Mouse (Mus musculus) limb, embryonic 11.5 days (tissue): ENCODE data around the gene Isoc2b. TPM values are rescaled to one million over a fixed set of nuclear protein-coding genes. Genes with fewer than 3 reads are reported as not detected.
"Not testable (repeated sequence)": the region's sequence is repeated elsewhere in the genome, so short reads cannot be mapped to it uniquely, and the experiment has no call there.

Source experiments
- ATAC-seq: fragments of 200-750 bp; cut with Nextera tagmentation; 2 replicates; pipeline ENCODE4 v1.8.0; 2017; ENCODE audit warnings: low read depth; ENCODE audit not compliant: insufficient number of reproducible peaks, low FRiP score, low TSS enrichment
- DNase-seq: peaks from one replicate; pipeline ENCODE4 v3.0.0-alpha.2; 2015; ENCODE audit warnings: low spot score
- H3K27ac ChIP-seq: fragments of 300-500 bp; sonication (generic); replicated peaks from 2 replicates; pipeline ENCODE4 v1.5.1; 2014; ENCODE audit warnings: low read depth, mild to moderate bottlenecking, low read length
- H3K27me3 ChIP-seq: fragments of 300-500 bp; sonication (generic); 2 replicates; pipeline ENCODE4 v1.6.1; 2014; ENCODE audit warnings: mild to moderate bottlenecking, low read length, mixed read lengths; ENCODE audit not compliant: control insufficient read depth, insufficient read depth
- H3K36me3 ChIP-seq: fragments of 300-500 bp; sonication (generic); 2 replicates; pipeline ENCODE4 v1.6.1; 2014; ENCODE audit warnings: mild to moderate bottlenecking, low read length, moderate library complexity, mixed read lengths; ENCODE audit not compliant: control insufficient read depth, insufficient read depth
- H3K4me1 ChIP-seq: fragments of 300-500 bp; sonication (generic); 2 replicates; pipeline ENCODE4 v1.6.1; 2014; ENCODE audit warnings: low read length, mixed read lengths; ENCODE audit not compliant: control insufficient read depth, insufficient read depth
- H3K4me2 ChIP-seq: fragments of 300-500 bp; sonication (generic); 2 replicates; pipeline ENCODE4 v1.6.1; 2014; ENCODE audit warnings: low read depth, mild to moderate bottlenecking, moderate library complexity; ENCODE audit not compliant: severe bottlenecking
- H3K4me3 ChIP-seq: fragments of 300-500 bp; sonication (generic); 2 replicates; pipeline ENCODE4 v1.5.1; 2014; ENCODE audit warnings: low read depth, low read length
- H3K9ac ChIP-seq: fragments of 300-500 bp; sonication (generic); 2 replicates; pipeline ENCODE4 v1.6.1; 2014; ENCODE audit warnings: mild to moderate bottlenecking, low read length
- H3K9me3 ChIP-seq: fragments of 300-500 bp; sonication (generic); 2 replicates; pipeline ENCODE4 v1.6.1; 2016; ENCODE audit warnings: low read length; ENCODE audit not compliant: control insufficient read depth
- WGBS: fragments of 180-500 bp; shearing (Covaris S2); extraction: QIAGEN DNeasy Blood & Tissue Kit; methylation state at CpG from one replicate; pipeline ENCODE4 v1.1.7; 2014; 5-methylcytosine and 5-hydroxymethylcytosine counted together
- polyA plus RNA-seq: library from polyadenylated mRNA; unstranded; fragments of >200 nt; fragmentation: Nextera tagmentation; extraction: Ambion mirVana; gene quantifications from 2 replicates; pipeline ENCODE4 v1.2.1, GENCODE M21; 2014

Gene Isoc2b
- polyA plus RNA-seq, 1 experiment from 2014 or later = 3.5 TPM

- Histone ChIP-seq H3K4me1 (peaks cover 4% of the 10 kb centered on the region; the same call in 1 of the 2 replicates), H3K27me3 (no peaks in the 10 kb centered on the region), H3K4me2 (no peak overlapping the region), H3K9ac (no peak overlapping the region), H3K36me3 (no peaks in the 10 kb centered on the region), H3K27ac (no peak overlapping the region), H3K4me3 (no peak overlapping the region), H3K9me3 (no peaks in the 10 kb centered on the region)
- 73% methylated on average over 7 of the region's 7 CpGs for WGBS
- no peak for DNase-seq
- no peak for ATAC-seq
Measured at GRCm38 (mm10) chr7:4863541-4864080, 6.4 kb downstream of the Isoc2b start.

- 69% methylated on average over 1 of the region's 1 CpGs for WGBS
Measured at GRCm38 (mm10) chr7:4863041-4863440, 7.0 kb downstream of the Isoc2b start.

GRCm38 (mm10) chr7:4860926-4861325 is 9.1 kb downstream of the Isoc2b start:
- not testable (repeated sequence) for H3K27ac ChIP-seq, DNase-seq

More at GRCm38 (mm10) chr7:4863041-4863440, 7.0 kb downstream of the Isoc2b start:
- ATAC-seq (no peak), DNase-seq (no peak)
- H3K9me3 ChIP-seq = no peaks in the 10 kb centered on the region
- no peak overlapping the region for H3K4me3 ChIP-seq
- H3K4me2 ChIP-seq = no peak overlapping the region
- H3K36me3 ChIP-seq = no peaks in the 10 kb centered on the region
- no peak overlapping the region for H3K27ac ChIP-seq
- H3K4me1 ChIP-seq = peaks cover 4% of the 10 kb centered on the region; the same call in 1 of the 2 replicates
- no peaks in the 10 kb centered on the region for H3K27me3 ChIP-seq
- H3K9ac ChIP-seq = no peak overlapping the region

GRCm38 (mm10) chr7:4859418-4859978 is 10.6 kb downstream of the Isoc2b start:
- no peaks in the 10 kb centered on the region for H3K9me3 ChIP-seq
- no peaks in the 10 kb centered on the region for H3K4me1 ChIP-seq
- ATAC-seq = no peak
- H3K9ac ChIP-seq = no peak overlapping the region
- DNase-seq = no peak
- H3K4me3 ChIP-seq = no peak overlapping the region
- no peaks in the 10 kb centered on the region for H3K36me3 ChIP-seq
- H3K27me3 ChIP-seq = no peaks in the 10 kb centered on the region
- no peak overlapping the region for H3K27ac ChIP-seq
- WGBS = 63% methylated on average over 12 of the region's 12 CpGs
- no peak overlapping the region for H3K4me2 ChIP-seq

More at GRCm38 (mm10) chr7:4860926-4861325, 9.1 kb downstream of the Isoc2b start:
- not testable (repeated sequence) for H3K9me3 ChIP-seq, ATAC-seq, H3K27me3 ChIP-seq, H3K4me1 ChIP-seq, H3K4me3 ChIP-seq, H3K9ac ChIP-seq, H3K36me3 ChIP-seq, H3K4me2 ChIP-seq
- 68% methylated on average over 3 of the region's 3 CpGs for WGBS

- Histone ChIP-seq H3K9ac (no peak overlapping the region), H3K36me3 (no peaks in the 10 kb centered on the region), H3K27me3 (no peaks in the 10 kb centered on the region), H3K9me3 (no peaks in the 10 kb centered on the region), H3K27ac (no peak overlapping the region), H3K4me3 (no peak overlapping the region), H3K4me2 (no peak overlapping the region), H3K4me1 (no peaks in the 10 kb centered on the region)
- ATAC-seq (no peak), DNase-seq (no peak)
- 60% methylated on average over 7 of the region's 7 CpGs for WGBS
Measured at GRCm38 (mm10) chr7:4857321-4857720, 12.7 kb downstream of the Isoc2b start.

GRCm38 (mm10) chr7:4856508-4856907 is 13.6 kb downstream of the Isoc2b start:
- Histone ChIP-seq H3K9ac (no peak overlapping the region), H3K27me3 (no peaks in the 10 kb centered on the region), H3K4me3 (no peak overlapping the region), H3K36me3 (no peaks in the 10 kb centered on the region), H3K27ac (no peak overlapping the region), H3K4me1 (no peaks in the 10 kb centered on the region), H3K4me2 (no peak overlapping the region), H3K9me3 (no peaks in the 10 kb centered on the region)
- WGBS = 84% methylated on average over 9 of the region's 9 CpGs
- DNase-seq (no peak), ATAC-seq (no peak)

GRCm38 (mm10) chr7:4853613-4854012 is 16.4 kb downstream of the Isoc2b start:
- Histone ChIP-seq H3K27me3 (0 out of 2 replicates have a peak, but pooled peaks cover 2% of the 10 kb centered on the region), H3K36me3 (no peaks in the 10 kb centered on the region; the same call in 1 of the 2 replicates), H3K9me3 (no peaks in the 10 kb centered on the region), H3K4me3 (no peak overlapping the region), H3K4me1 (no peaks in the 10 kb centered on the region), H3K9ac (no peak overlapping the region), H3K27ac (no peak overlapping the region), H3K4me2 (no peak overlapping the region)
- ATAC-seq = no peak
- WGBS = 77% methylated on average over 3 of the region's 3 CpGs
- no peak for DNase-seq

GRCm38 (mm10) chr7:4851315-4851688 is 18.8 kb downstream of the Isoc2b start:
- 69% methylated on average over 8 of the region's 8 CpGs for WGBS
- no peaks in the 10 kb centered on the region for H3K9me3 ChIP-seq
- no peak for DNase-seq

More at GRCm38 (mm10) chr7:4851315-4851688, 18.8 kb downstream of the Isoc2b start:
- H3K27ac ChIP-seq = no peak overlapping the region
- H3K4me2 ChIP-seq = no peak overlapping the region
- ATAC-seq = no peak
- H3K4me3 ChIP-seq = no peak overlapping the region
- 0 out of 2 replicates have a peak, but pooled peaks cover 2% of the 10 kb centered on the region for H3K27me3 ChIP-seq
- H3K36me3 ChIP-seq = no peaks in the 10 kb centered on the region; the same call in 1 of the 2 replicates
- H3K4me1 ChIP-seq = no peaks in the 10 kb centered on the region
- H3K9ac ChIP-seq = no peak overlapping the region
